Mouse (Mus musculus) stomach, embryonic 14.5 days (tissue): Measurements from ENCODE around the gene Bri3bp. TPM values are rescaled to one million over a fixed set of nuclear protein-coding genes. Genes with fewer than 3 reads are reported as not detected.
"Not testable (repeated sequence)": the region's sequence is repeated elsewhere in the genome, so short reads cannot be mapped to it uniquely, and the experiment has no call there.

Experiments
- ATAC-seq: fragments of 200-750 bp; cut with Nextera tagmentation; 2 replicates; pipeline ENCODE4 v1.8.0; 2017; ENCODE audit warnings: low read depth, moderate TSS enrichment; ENCODE audit not compliant: insufficient number of reproducible peaks, insufficient read depth, low FRiP score
- H3K27ac ChIP-seq: fragments of 300-500 bp; sonication (generic); 2 replicates; pipeline ENCODE4 v1.5.1; 2014; ENCODE audit warnings: mild to moderate bottlenecking, low read length, moderate library complexity, mixed read lengths
- H3K27me3 ChIP-seq: fragments of 300-500 bp; sonication (generic); 2 replicates; pipeline ENCODE4 v1.6.1; 2014; ENCODE audit warnings: low read length, control low read depth, mixed read lengths; ENCODE audit not compliant: control insufficient read depth, insufficient read depth
- H3K36me3 ChIP-seq: fragments of 300-500 bp; sonication (generic); 2 replicates; pipeline ENCODE4 v1.6.1; 2014; ENCODE audit warnings: mild to moderate bottlenecking, control low read depth, low read length, moderate library complexity, mixed read lengths; ENCODE audit not compliant: control insufficient read depth, insufficient read depth
- H3K4me1 ChIP-seq: fragments of 300-500 bp; sonication (generic); 2 replicates; pipeline ENCODE4 v1.6.1; 2014; ENCODE audit warnings: low read length, control low read depth, mixed read lengths; ENCODE audit not compliant: control insufficient read depth, insufficient read depth
- H3K4me2 ChIP-seq: fragments of 300-500 bp; sonication (generic); replicated peaks from 2 replicates; pipeline ENCODE4 v1.6.1; 2014; ENCODE audit warnings: low read depth, low read length, control low read depth
- H3K4me3 ChIP-seq: fragments of 300-500 bp; sonication (generic); 2 replicates; pipeline ENCODE4 v1.5.1; 2014; ENCODE audit warnings: low read depth, low read length, control low read depth
- H3K9ac ChIP-seq: fragments of 300-500 bp; sonication (generic); replicated peaks from 2 replicates; pipeline ENCODE4 v1.6.1; 2014; ENCODE audit warnings: low read depth, mild to moderate bottlenecking, control low read depth, low read length, moderate library complexity, mixed read lengths
- H3K9me3 ChIP-seq: fragments of 300-500 bp; sonication (generic); 2 replicates; pipeline ENCODE4 v1.6.1; 2016; ENCODE audit warnings: low read depth, low read length, control low read depth; ENCODE audit not compliant: control insufficient read depth
- WGBS: fragments of 180-500 bp; shearing (Covaris S2); extraction: QIAGEN DNeasy Blood & Tissue Kit; methylation state at CpG from one replicate; pipeline ENCODE4 v1.1.7; 2014; 5-methylcytosine and 5-hydroxymethylcytosine counted together
- polyA plus RNA-seq: library from polyadenylated mRNA; unstranded; fragments of >200 nt; fragmentation: Nextera tagmentation; extraction: Ambion mirVana; gene quantifications from 2 replicates; pipeline ENCODE4 v1.2.1, GENCODE M21; 2014

The Bri3bp gene
- polyA plus RNA-seq, 1 experiment from 2014 or later = 34.1 TPM

DNA sequence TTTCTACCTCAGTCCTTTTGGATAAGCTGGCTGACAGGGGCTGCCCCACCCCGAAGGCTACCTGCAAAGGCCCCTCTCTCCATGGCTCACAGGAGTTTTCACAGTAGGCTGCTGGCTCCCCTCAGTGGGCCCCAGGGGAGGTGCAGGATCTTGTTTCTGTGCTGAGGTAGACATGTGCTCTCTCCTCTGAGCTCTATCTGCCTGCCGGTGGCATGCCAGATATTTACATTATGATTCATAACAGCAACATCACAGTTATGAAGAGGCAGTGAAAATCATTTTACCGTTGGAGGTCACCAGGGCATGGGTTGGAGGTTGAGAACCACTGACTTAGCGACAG, 46.7 kb downstream of the Bri3bp start:
- ATAC-seq = no peak
- peaks cover 34% of the 10 kb centered on the region; the same call in 1 of the 2 replicates for H3K36me3 ChIP-seq
- no peaks in the 10 kb centered on the region for H3K4me1 ChIP-seq
- 55% methylated on average over 4 of the region's 4 CpGs for WGBS
- H3K27ac ChIP-seq = no peak overlapping the region
- H3K4me2 ChIP-seq = no peak overlapping the region
- no peak overlapping the region for H3K4me3 ChIP-seq
- no peaks in the 10 kb centered on the region for H3K9me3 ChIP-seq
- no peaks in the 10 kb centered on the region for H3K27me3 ChIP-seq
- H3K9ac ChIP-seq = no peak overlapping the region

DNA sequence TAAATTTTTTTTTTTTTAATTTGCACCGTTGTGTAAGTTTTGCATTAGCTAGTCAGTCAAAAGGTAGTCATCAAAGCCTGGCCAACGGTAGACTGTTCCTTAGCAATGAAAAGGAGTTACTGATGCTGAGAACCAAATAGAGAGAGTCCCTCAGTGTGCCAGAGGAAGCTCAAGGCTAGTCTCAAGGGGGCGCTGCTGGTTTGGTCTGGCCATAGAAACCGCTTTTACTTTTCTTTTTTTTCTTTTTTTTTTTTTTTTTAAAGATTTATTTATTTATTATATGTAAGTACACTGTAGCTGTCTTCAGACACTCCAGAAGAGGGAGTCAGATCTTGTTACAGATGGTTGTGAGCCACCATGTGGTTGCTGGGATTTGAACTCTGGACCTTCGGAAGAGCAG, 47.6 kb downstream of the Bri3bp start:
- not testable (repeated sequence) for H3K4me2 ChIP-seq, ATAC-seq, H3K4me1 ChIP-seq, H3K4me3 ChIP-seq, H3K9me3 ChIP-seq, H3K27me3 ChIP-seq, H3K27ac ChIP-seq, H3K9ac ChIP-seq
- 90% methylated on average over 5 of the region's 5 CpGs for WGBS
- H3K36me3 ChIP-seq = peaks cover 29% of the 10 kb centered on the region; the same call in 1 of the 2 replicates

- H3K27me3 ChIP-seq = no peaks in the 10 kb centered on the region
- H3K4me1 ChIP-seq = no peaks in the 10 kb centered on the region
- ATAC-seq = no peak
- no peak overlapping the region for H3K9ac ChIP-seq
- H3K27ac ChIP-seq = no peak overlapping the region
- no peak overlapping the region for H3K4me2 ChIP-seq
- no peaks in the 10 kb centered on the region for H3K9me3 ChIP-seq
- peaks cover 26% of the 10 kb centered on the region; the same call in 1 of the 2 replicates for H3K36me3 ChIP-seq
- WGBS = 95% methylated on average over 10 of the region's 10 CpGs
- no peak overlapping the region for H3K4me3 ChIP-seq
Observed at GRCm38 (mm10) chr5:125491107-125491506, 49.7 kb downstream of the Bri3bp start.

- ATAC-seq = no peak
- peaks cover 19% of the 10 kb centered on the region; the same call in 1 of the 2 replicates for H3K36me3 ChIP-seq
- H3K4me2 ChIP-seq = no peak overlapping the region
- H3K4me3 ChIP-seq = no peak overlapping the region
- no peak overlapping the region for H3K27ac ChIP-seq
- whole genome bisulfite sequencing = 67% methylated on average over 17 of the region's 17 CpGs
- H3K9ac ChIP-seq = no peak overlapping the region
- no peaks in the 10 kb centered on the region for H3K4me1 ChIP-seq
- H3K9me3 ChIP-seq = no peaks in the 10 kb centered on the region
- H3K27me3 ChIP-seq = no peaks in the 10 kb centered on the region
Observed at GRCm38 (mm10) chr5:125492379-125493092, 51.2 kb downstream of the Bri3bp start.

GRCm38 (mm10) chr5:125493093-125493423, 51.7 kb downstream of the Bri3bp start:
- Histone ChIP-seq H3K4me2 (no peak overlapping the region), H3K27ac (no peak overlapping the region), H3K4me3 (no peak overlapping the region), H3K9ac (no peak overlapping the region), H3K9me3 (no peaks in the 10 kb centered on the region), H3K4me1 (no peaks in the 10 kb centered on the region), H3K27me3 (no peaks in the 10 kb centered on the region), H3K36me3 (peaks cover 19% of the 10 kb centered on the region; the same call in 1 of the 2 replicates)
- WGBS = 65% methylated on average over 5 of the region's 5 CpGs
- no peak for ATAC-seq

DNA sequence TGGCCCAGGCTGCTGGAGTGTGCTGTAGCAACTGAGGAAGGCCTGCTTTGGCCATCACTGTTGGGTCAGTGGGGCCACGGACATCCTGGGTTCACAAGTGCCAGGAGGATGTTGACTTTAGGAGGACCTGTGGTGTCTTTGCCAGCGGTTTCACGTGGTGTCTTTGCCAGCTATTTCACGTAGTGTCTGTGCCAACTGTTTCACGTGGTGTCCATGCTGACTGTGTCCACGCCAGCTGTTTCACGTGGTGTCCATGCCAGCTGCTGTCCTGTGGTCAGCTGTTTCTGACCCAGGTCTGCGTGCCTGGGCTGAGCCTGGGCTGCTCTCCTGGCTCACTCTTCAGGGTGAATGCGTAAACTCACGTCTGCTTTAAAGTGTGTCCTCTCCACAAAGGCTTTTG, 54.3 kb downstream of the Bri3bp start:
- WGBS = 92% methylated on average over 10 of the region's 10 CpGs
- Histone ChIP-seq H3K27ac (no peak overlapping the region), H3K4me1 (no peaks in the 10 kb centered on the region), H3K9me3 (no peaks in the 10 kb centered on the region), H3K4me2 (no peak overlapping the region), H3K36me3 (peaks cover 16% of the 10 kb centered on the region; the same call in 1 of the 2 replicates), H3K27me3 (no peaks in the 10 kb centered on the region), H3K4me3 (no peak overlapping the region), H3K9ac (no peak overlapping the region)
- ATAC-seq = no peak

- H3K36me3 ChIP-seq = peaks cover 2% of the 10 kb centered on the region; the same call in 1 of the 2 replicates
- no peaks in the 10 kb centered on the region for H3K4me1 ChIP-seq
- H3K4me2 ChIP-seq = no peak overlapping the region
- no peaks in the 10 kb centered on the region for H3K9me3 ChIP-seq
- H3K27me3 ChIP-seq = no peaks in the 10 kb centered on the region
- H3K4me3 ChIP-seq = no peak overlapping the region
- H3K9ac ChIP-seq = no peak overlapping the region
- no peak for ATAC-seq
- H3K27ac ChIP-seq = no peak overlapping the region
- WGBS = 69% methylated on average over 12 of the region's 12 CpGs
Observed at GRCm38 (mm10) chr5:125497821-125498600, 56.6 kb downstream of the Bri3bp start.

DNA sequence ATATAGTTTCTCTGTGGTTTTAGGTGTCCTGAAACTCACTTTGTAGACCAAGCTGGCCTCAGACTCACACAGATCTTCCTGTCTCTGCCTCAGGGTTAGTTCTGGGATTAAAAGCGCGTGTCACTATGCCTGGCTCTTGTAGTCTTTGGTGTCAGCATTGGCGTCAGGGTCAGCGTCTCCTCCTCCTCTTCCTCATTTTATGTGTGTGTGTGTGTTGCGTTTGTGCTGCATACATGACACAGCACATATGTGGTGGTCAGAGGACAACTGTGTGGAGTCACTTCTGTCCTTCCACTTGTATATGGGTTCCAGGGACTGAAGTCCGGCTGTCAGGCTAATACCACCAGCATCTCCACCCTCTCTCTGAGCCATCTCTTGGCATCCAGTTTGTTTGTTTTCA, 60.1 kb downstream of the Bri3bp start:
- Histone ChIP-seq H3K9ac (no peak overlapping the region), H3K9me3 (no peaks in the 10 kb centered on the region), H3K4me3 (no peak overlapping the region), H3K27me3 (no peaks in the 10 kb centered on the region), H3K27ac (no peak overlapping the region), H3K36me3 (peaks cover 15% of the 10 kb centered on the region), H3K4me2 (no peak overlapping the region), H3K4me1 (no peaks in the 10 kb centered on the region)
- 90% methylated on average over 6 of the region's 6 CpGs for WGBS
- ATAC-seq = no peak
